Mouse (Mus musculus): ENCODE data around the gene Dact3. TPM values are rescaled to one million over a fixed set of nuclear protein-coding genes. Genes with fewer than 3 reads are reported as not detected.

The Dact3 gene
- polyA plus RNA-seq (2012; fragmentation: generic; extraction: Trizol), result 5.3 TPM
- long read RNA-seq, experiment 1, partial matches to known transcripts, result 0 of 1 reads
- long read RNA-seq, experiment 1, other reads (novel, unspliced or antisense), result 1 of 1 reads
- long read RNA-seq, experiment 2, result 0 reads

DNA sequence AGATGAGACGGTGACA lies at the start of gene Dact3:
TSS of gene Dact3 (plus strand) at position 8 of the 16 bp plus-strand sequence.
- peak within 1 kb of the TSS; percentile 76 for H3ac ChIP-seq (ENCODE audit: control insufficient read depth, insufficient read length, low read depth)
- H3K79me2 ChIP-seq (ENCODE audit: control insufficient read depth, insufficient read depth), result no peaks in the 10 kb centered on the region
- H3K36me3 ChIP-seq (ENCODE audit: control insufficient read depth, insufficient read depth), result no peaks in the 10 kb centered on the region
- TF ChIP-seq MYOG (IDR thresholded peaks at IDR 0.05; ENCODE audit: control insufficient read depth, extremely low read depth, insufficient read length), result no peak
- TF ChIP-seq MAX (IDR thresholded peaks at IDR 0.05), result no peak
- no peak for TF ChIP-seq CTCF (IDR thresholded peaks at IDR 0.05; ENCODE audit: control insufficient read depth, insufficient read depth, insufficient read length)
- TF ChIP-seq MYOD1 (IDR thresholded peaks at IDR 0.05; ENCODE audit: control insufficient read depth, insufficient read length, low read depth), result no peak
- no peak for TF ChIP-seq CEBPB (IDR thresholded peaks at IDR 0.05; ENCODE audit: low read depth)
- TF ChIP-seq FOSL1 (IDR thresholded peaks at IDR 0.05; ENCODE audit: insufficient read depth, low read length, poor library complexity, severe bottlenecking), result no peak
- no peaks in the 10 kb centered on the region for H3K79me3 ChIP-seq (ENCODE audit: low read depth)
- peak within 1 kb of the TSS; percentile 29 for H3K4me3 ChIP-seq (ENCODE audit: insufficient read depth, poor library complexity, severe bottlenecking)
- H3K27me3 ChIP-seq (ENCODE audit: control insufficient read depth, insufficient read depth, insufficient read length), result no peaks in the 10 kb centered on the region

GRCm38 (mm10) chr7:16825785-16826184 lies 49.3 kb upstream of the Dact3 start:
- TF ChIP-seq CEBPB (IDR thresholded peaks at IDR 0.05; ENCODE audit: low read depth), result no peak
- TF ChIP-seq MYOD1 (IDR thresholded peaks at IDR 0.05; ENCODE audit: control insufficient read depth, insufficient read length, low read depth), result no peak
- TF ChIP-seq USF1 (IDR thresholded peaks at IDR 0.05; ENCODE audit: low read depth), result no peak
- TF ChIP-seq CTCF (IDR thresholded peaks at IDR 0.05; ENCODE audit: control insufficient read depth, insufficient read depth, insufficient read length), result no peak
- no peak for TF ChIP-seq MAX (IDR thresholded peaks at IDR 0.05)
- no peak for TF ChIP-seq FOSL1 (IDR thresholded peaks at IDR 0.05; ENCODE audit: insufficient read depth, low read length, poor library complexity, severe bottlenecking)
- TF ChIP-seq MYOG (IDR thresholded peaks at IDR 0.05; ENCODE audit: control insufficient read depth, extremely low read depth, insufficient read length), result no peak
- Histone ChIP-seq H3K79me3 (ENCODE audit: low read depth) (peaks cover 11% of the 10 kb centered on the region), H3K4me3 (ENCODE audit: insufficient read depth, poor library complexity, severe bottlenecking) (no peak overlapping the region), H3K27me3 (ENCODE audit: control insufficient read depth, insufficient read depth, insufficient read length) (no peaks in the 10 kb centered on the region), H3K36me3 (ENCODE audit: control insufficient read depth, insufficient read depth) (peaks cover 24% of the 10 kb centered on the region), H3K79me2 (ENCODE audit: control insufficient read depth, insufficient read depth) (peaks cover 32% of the 10 kb centered on the region), H3ac (ENCODE audit: control insufficient read depth, insufficient read length, low read depth) (no peak overlapping the region)

DNA sequence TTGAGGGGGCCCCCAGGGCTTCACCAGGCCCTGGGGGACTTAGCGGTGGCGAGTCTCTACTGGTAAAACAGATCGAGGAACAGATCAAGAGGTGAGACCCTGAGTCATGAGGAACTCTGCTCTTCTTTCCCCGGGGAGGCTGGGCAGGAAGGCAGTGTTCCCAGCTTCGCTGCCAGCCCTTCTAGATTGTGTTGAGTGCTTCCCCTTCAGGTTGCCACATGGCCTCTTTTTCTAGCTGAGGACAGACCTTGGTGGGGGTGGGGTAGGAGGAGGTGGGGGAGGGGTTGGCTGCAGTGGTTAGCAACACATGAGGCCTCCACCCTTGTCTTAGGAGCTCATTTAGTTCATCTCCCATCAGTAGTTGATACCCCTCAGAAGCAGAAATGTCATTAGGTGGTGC lies 48.5 kb upstream of the Dact3 start:
- H3K27me3 ChIP-seq (ENCODE audit: control insufficient read depth, insufficient read depth, insufficient read length), result no peaks in the 10 kb centered on the region
- peaks cover 31% of the 10 kb centered on the region for H3K36me3 ChIP-seq (ENCODE audit: control insufficient read depth, insufficient read depth)
- peaks cover 24% of the 10 kb centered on the region for H3K79me2 ChIP-seq (ENCODE audit: control insufficient read depth, insufficient read depth)
- H3ac ChIP-seq (ENCODE audit: control insufficient read depth, insufficient read length, low read depth), result no peak overlapping the region
- H3K4me3 ChIP-seq (ENCODE audit: insufficient read depth, poor library complexity, severe bottlenecking), result no peak overlapping the region
- H3K79me3 ChIP-seq (ENCODE audit: low read depth), result peaks cover 6% of the 10 kb centered on the region
- TF ChIP-seq USF1 (IDR thresholded peaks at IDR 0.05; ENCODE audit: low read depth), result no peak
- no peak for TF ChIP-seq MYOG (IDR thresholded peaks at IDR 0.05; ENCODE audit: control insufficient read depth, extremely low read depth, insufficient read length)
- no peak for TF ChIP-seq CTCF (IDR thresholded peaks at IDR 0.05; ENCODE audit: control insufficient read depth, insufficient read depth, insufficient read length)
- no peak for TF ChIP-seq FOSL1 (IDR thresholded peaks at IDR 0.05; ENCODE audit: insufficient read depth, low read length, poor library complexity, severe bottlenecking)
- no peak for TF ChIP-seq CEBPB (IDR thresholded peaks at IDR 0.05; ENCODE audit: low read depth)
- no peak for TF ChIP-seq MYOD1 (IDR thresholded peaks at IDR 0.05; ENCODE audit: control insufficient read depth, insufficient read length, low read depth)
- TF ChIP-seq MAX (IDR thresholded peaks at IDR 0.05), result no peak

GRCm38 (mm10) chr7:16827274-16827673 lies 47.8 kb upstream of the Dact3 start:
- peaks cover 17% of the 10 kb centered on the region for H3K79me2 ChIP-seq (ENCODE audit: control insufficient read depth, insufficient read depth)
- TF ChIP-seq CEBPB (IDR thresholded peaks at IDR 0.05; ENCODE audit: low read depth) (no peak), MYOG (IDR thresholded peaks at IDR 0.05; ENCODE audit: control insufficient read depth, extremely low read depth, insufficient read length) (no peak)
- H3K4me3 ChIP-seq (ENCODE audit: insufficient read depth, poor library complexity, severe bottlenecking), result no peak overlapping the region
- no peaks in the 10 kb centered on the region for H3K27me3 ChIP-seq (ENCODE audit: control insufficient read depth, insufficient read depth, insufficient read length)
- no peak overlapping the region for H3ac ChIP-seq (ENCODE audit: control insufficient read depth, insufficient read length, low read depth)
- peaks cover 35% of the 10 kb centered on the region for H3K36me3 ChIP-seq (ENCODE audit: control insufficient read depth, insufficient read depth)
- peaks cover 4% of the 10 kb centered on the region for H3K79me3 ChIP-seq (ENCODE audit: low read depth)

DNA sequence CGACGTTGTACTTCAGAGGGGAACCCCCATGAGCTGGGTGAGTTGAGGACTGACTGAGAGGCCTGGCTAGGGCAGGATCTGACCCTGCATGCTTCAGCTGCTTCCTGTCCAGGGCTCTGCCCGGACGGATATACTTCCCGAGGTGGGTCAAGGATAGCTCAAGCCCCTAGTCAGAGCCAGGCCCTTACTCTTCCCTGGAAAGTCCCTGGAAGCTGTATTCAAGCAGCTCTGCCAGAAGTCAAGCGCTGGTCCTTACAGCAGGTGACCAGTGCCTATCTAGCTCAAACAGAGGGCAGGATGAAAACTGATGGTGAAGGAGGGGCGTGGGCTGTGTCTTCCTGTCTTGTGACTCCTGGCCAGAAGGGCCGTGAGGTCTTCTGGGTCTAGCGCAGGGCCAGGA lies 44.7 kb upstream of the Dact3 start:
- H3ac ChIP-seq (ENCODE audit: control insufficient read depth, insufficient read length, low read depth), result no peak overlapping the region
- H3K36me3 ChIP-seq (ENCODE audit: control insufficient read depth, insufficient read depth), result peaks cover 42% of the 10 kb centered on the region
- H3K79me2 ChIP-seq (ENCODE audit: control insufficient read depth, insufficient read depth), result no peaks in the 10 kb centered on the region
- no peak overlapping the region for H3K4me3 ChIP-seq (ENCODE audit: insufficient read depth, poor library complexity, severe bottlenecking)
- no peaks in the 10 kb centered on the region for H3K27me3 ChIP-seq (ENCODE audit: control insufficient read depth, insufficient read depth, insufficient read length)
- no peak for TF ChIP-seq MYOG (IDR thresholded peaks at IDR 0.05; ENCODE audit: control insufficient read depth, extremely low read depth, insufficient read length)
- H3K79me3 ChIP-seq (ENCODE audit: low read depth), result no peaks in the 10 kb centered on the region

- H3K4me3 ChIP-seq (ENCODE audit: insufficient read depth, poor library complexity, severe bottlenecking), result no peak overlapping the region
- H3K79me3 ChIP-seq (ENCODE audit: low read depth), result no peaks in the 10 kb centered on the region
- peaks cover 6% of the 10 kb centered on the region for H3K36me3 ChIP-seq (ENCODE audit: control insufficient read depth, insufficient read depth)
- TF ChIP-seq CEBPB (IDR thresholded peaks at IDR 0.05; ENCODE audit: low read depth) (no peak), MYOG (IDR thresholded peaks at IDR 0.05; ENCODE audit: control insufficient read depth, extremely low read depth, insufficient read length) (no peak)
- no peaks in the 10 kb centered on the region for H3K79me2 ChIP-seq (ENCODE audit: control insufficient read depth, insufficient read depth)
- no peak overlapping the region for H3ac ChIP-seq (ENCODE audit: control insufficient read depth, insufficient read length, low read depth)
- H3K27me3 ChIP-seq (ENCODE audit: control insufficient read depth, insufficient read depth, insufficient read length), result no peaks in the 10 kb centered on the region
Measured at GRCm38 (mm10) chr7:16837916-16838803, 37.0 kb upstream of the Dact3 start.

All from C2C12 (cell line).